Mouse (Mus musculus) left cerebral cortex, adult 11 months (tissue): ENCODE data around the gene Slc10a7.
A peak's percentile ranks its signal among the peaks of the same experiment; 100 is the strongest.
"Not testable (repeated sequence)": the region's sequence is repeated elsewhere in the genome, so short reads cannot be mapped to it uniquely, and the experiment has no call there.

Experiments used
- DNase-seq: peaks from one replicate; pipeline ENCODE4 v3.0.0; 2022; ENCODE audit warnings: low spot score

Slc10a7 gene

GRCm38 (mm10) chr8:78667399-78667798, 158.3 kb downstream of the Slc10a7 start:
- no peak for DNase-seq

GRCm38 (mm10) chr8:78668206-78668605, 159.1 kb downstream of the Slc10a7 start:
- no peak for DNase-seq

GRCm38 (mm10) chr8:78670241-78670640, 161.1 kb downstream of the Slc10a7 start:
- no peak for DNase-seq

GRCm38 (mm10) chr8:78678541-78679219, 169.5 kb downstream of the Slc10a7 start:
- no peak for DNase-seq

GRCm38 (mm10) chr8:78690795-78691194, 181.6 kb downstream of the Slc10a7 start:
- DNase-seq, result no peak

GRCm38 (mm10) chr8:78698331-78698741, 189.2 kb downstream of the Slc10a7 start:
- peak; percentile 27 for DNase-seq

GRCm38 (mm10) chr8:78703068-78703820, 194.1 kb downstream of the Slc10a7 start:
- DNase-seq, result no peak

- DNase-seq, result no peak
These were observed 196.8 kb downstream of the Slc10a7 start for GRCm38 (mm10) chr8:78705980-78706379.

GRCm38 (mm10) chr8:78709948-78710644, 200.9 kb downstream of the Slc10a7 start:
- DNase-seq, result no peak

GRCm38 (mm10) chr8:78710961-78711360, 201.8 kb downstream of the Slc10a7 start:
- DNase-seq, result no peak

GRCm38 (mm10) chr8:78714880-78715279, 205.7 kb downstream of the Slc10a7 start:
- no peak for DNase-seq

GRCm38 (mm10) chr8:78716546-78716945, 207.4 kb downstream of the Slc10a7 start:
- DNase-seq, result no peak

- not testable (repeated sequence) for DNase-seq
These were observed 208.0 kb downstream of the Slc10a7 start for GRCm38 (mm10) chr8:78717191-78717590.

- no peak for DNase-seq
These were observed 210.3 kb downstream of the Slc10a7 start for GRCm38 (mm10) chr8:78719279-78720040.

GRCm38 (mm10) chr8:78720041-78720414, 210.9 kb downstream of the Slc10a7 start:
- DNase-seq, result no peak

GRCm38 (mm10) chr8:78721576-78721975, 212.4 kb downstream of the Slc10a7 start:
- DNase-seq, result no peak

- no peak for DNase-seq
These were observed 213.1 kb downstream of the Slc10a7 start for GRCm38 (mm10) chr8:78722201-78722600.

- no peak for DNase-seq
These were observed 215.7 kb downstream of the Slc10a7 start for GRCm38 (mm10) chr8:78724832-78725231.

- DNase-seq, result no peak
These were observed 219.1 kb downstream of the Slc10a7 start for GRCm38 (mm10) chr8:78728240-78728639.

GRCm38 (mm10) chr8:78732410-78732809, 223.3 kb downstream of the Slc10a7 start:
- DNase-seq, result no peak

GRCm38 (mm10) chr8:78732995-78733512, 223.9 kb downstream of the Slc10a7 start:
- no peak for DNase-seq
